Mouse (Mus musculus): ENCODE results near the gene Sectm1b. TPM values are rescaled to one million over a fixed set of nuclear protein-coding genes. Genes with fewer than 3 reads are reported as not detected.
"Not testable (repeated sequence)": the region's sequence is repeated elsewhere in the genome, so short reads cannot be mapped to it uniquely, and the experiment has no call there.

Gene Sectm1b
- polyA plus RNA-seq, 1 experiment from 2014 or later, result 1.5 TPM

GRCm38 (mm10) chr11:121082857-121083500 is 19.6 kb upstream of the Sectm1b start:
- no peaks in the 10 kb centered on the region for H3K27me3 ChIP-seq (replicated peaks; ENCODE audit: control insufficient read depth, insufficient read depth, low read length)
- no peak overlapping the region for H3K4me3 ChIP-seq (ENCODE audit: low read depth, low read length)
- H3K9me3 ChIP-seq (ENCODE audit: control insufficient read depth, low read length), result no peaks in the 10 kb centered on the region
- no peaks in the 10 kb centered on the region for H3K36me3 ChIP-seq (ENCODE audit: control insufficient read depth, insufficient read depth, low read length)
- WGBS, result 58% methylated on average over 6 of the region's 6 CpGs
- H3K4me1 ChIP-seq (replicated peaks; ENCODE audit: control insufficient read depth, insufficient read depth, low read length), result no peaks in the 10 kb centered on the region
- H3K9ac ChIP-seq (ENCODE audit: low read length), result no peak overlapping the region
- no peak overlapping the region for H3K27ac ChIP-seq (ENCODE audit: low read depth)
- DNase-seq (ENCODE audit: low spot score) (no peak), ATAC-seq (replicated peaks; ENCODE audit: low FRiP score, low TSS enrichment, low read depth) (no peak)
- H3K4me2 ChIP-seq (ENCODE audit: low read length), result no peak overlapping the region

DNA sequence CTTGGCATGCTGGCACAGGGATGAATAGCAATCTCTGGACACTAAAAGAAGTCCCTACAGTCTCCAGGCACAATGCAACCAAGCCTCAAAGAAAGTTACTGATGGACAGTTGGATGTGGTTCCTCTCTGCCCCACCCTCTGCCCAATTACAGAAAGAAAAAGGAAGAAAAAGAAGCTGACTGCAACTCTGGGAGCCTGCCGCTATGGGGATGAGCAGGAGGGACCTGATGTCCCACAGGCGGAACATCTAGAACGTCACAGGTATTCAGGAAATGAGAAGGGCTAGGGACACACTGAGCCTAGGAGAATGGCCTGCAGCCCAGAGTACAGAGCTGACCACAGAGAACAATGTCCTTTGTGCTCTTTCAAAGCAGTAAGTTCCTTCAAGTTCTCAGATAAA is 18.9 kb upstream of the Sectm1b start:
- no peaks in the 10 kb centered on the region for H3K27me3 ChIP-seq (replicated peaks; ENCODE audit: control insufficient read depth, insufficient read depth, low read length)
- no peak overlapping the region for H3K4me3 ChIP-seq (ENCODE audit: low read depth, low read length)
- H3K9me3 ChIP-seq (ENCODE audit: control insufficient read depth, low read length), result no peaks in the 10 kb centered on the region
- H3K27ac ChIP-seq (ENCODE audit: low read depth), result no peak overlapping the region
- no peaks in the 10 kb centered on the region for H3K4me1 ChIP-seq (replicated peaks; ENCODE audit: control insufficient read depth, insufficient read depth, low read length)
- ATAC-seq (replicated peaks; ENCODE audit: low FRiP score, low TSS enrichment, low read depth) (no peak), DNase-seq (ENCODE audit: low spot score) (no peak)
- H3K36me3 ChIP-seq (ENCODE audit: control insufficient read depth, insufficient read depth, low read length), result no peaks in the 10 kb centered on the region
- no peak overlapping the region for H3K4me2 ChIP-seq (ENCODE audit: low read length)
- WGBS, result 87% methylated on average over 3 of the region's 3 CpGs
- H3K9ac ChIP-seq (ENCODE audit: low read length), result no peak overlapping the region

DNA sequence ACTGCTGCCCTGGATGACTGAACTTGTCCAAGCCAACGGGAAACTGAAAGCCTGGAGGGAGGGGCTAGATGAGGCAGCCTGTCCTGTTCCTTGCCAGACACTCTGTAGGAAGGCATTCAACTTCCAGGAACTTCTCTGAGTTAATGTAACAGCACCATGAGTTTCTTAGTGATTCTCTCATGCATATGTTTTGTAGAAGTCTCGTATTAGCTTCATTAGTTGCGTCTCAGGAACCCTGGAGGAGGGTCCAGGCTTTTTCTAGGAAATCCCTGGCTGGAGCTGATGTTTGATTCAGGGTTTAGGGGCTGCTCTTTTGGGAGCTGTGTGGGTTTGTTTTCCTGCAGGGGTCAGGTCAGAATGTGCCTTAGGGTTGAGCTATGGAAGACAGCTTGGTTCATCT is 17.8 kb upstream of the Sectm1b start, which contains the start of gene Sectm1a:
Gene Sectm1a, minus strand, starts transcription at position 101 of the 400 bp plus-strand sequence.
- Histone ChIP-seq H3K4me1 (replicated peaks; ENCODE audit: control insufficient read depth, insufficient read depth, low read length) (no peaks in the 10 kb centered on the region), H3K4me3 (ENCODE audit: low read depth, low read length) (no peak within 1 kb of the TSS), H3K27me3 (replicated peaks; ENCODE audit: control insufficient read depth, insufficient read depth, low read length) (no peaks in the 10 kb centered on the region), H3K27ac (ENCODE audit: low read depth) (no peak within 1 kb of the TSS), H3K9me3 (ENCODE audit: control insufficient read depth, low read length) (no peaks in the 10 kb centered on the region), H3K9ac (ENCODE audit: low read length) (no peak within 1 kb of the TSS), H3K36me3 (ENCODE audit: control insufficient read depth, insufficient read depth, low read length) (no peaks in the 10 kb centered on the region), H3K4me2 (ENCODE audit: low read length) (no peak within 1 kb of the TSS)
- DNase-seq (ENCODE audit: low spot score) (no peak), ATAC-seq (replicated peaks; ENCODE audit: low FRiP score, low TSS enrichment, low read depth) (no peak)
- WGBS, result 56% methylated on average over 3 of the region's 3 CpGs

- Histone ChIP-seq H3K9me3 (ENCODE audit: control insufficient read depth, low read length) (no peaks in the 10 kb centered on the region), H3K36me3 (ENCODE audit: control insufficient read depth, insufficient read depth, low read length) (no peaks in the 10 kb centered on the region), H3K27ac (ENCODE audit: low read depth) (no peak overlapping the region), H3K4me2 (ENCODE audit: low read length) (no peak overlapping the region), H3K4me1 (replicated peaks; ENCODE audit: control insufficient read depth, insufficient read depth, low read length) (no peaks in the 10 kb centered on the region), H3K27me3 (replicated peaks; ENCODE audit: control insufficient read depth, insufficient read depth, low read length) (no peaks in the 10 kb centered on the region), H3K4me3 (ENCODE audit: low read depth, low read length) (no peak overlapping the region), H3K9ac (ENCODE audit: low read length) (no peak overlapping the region)
- WGBS, result 94% methylated on average over 8 of the region's 8 CpGs
- ATAC-seq (replicated peaks; ENCODE audit: low FRiP score, low TSS enrichment, low read depth), result no peak
- DNase-seq (ENCODE audit: low spot score), result no peak
These were observed 17.0 kb upstream of the Sectm1b start for GRCm38 (mm10) chr11:121080330-121080729.

DNA sequence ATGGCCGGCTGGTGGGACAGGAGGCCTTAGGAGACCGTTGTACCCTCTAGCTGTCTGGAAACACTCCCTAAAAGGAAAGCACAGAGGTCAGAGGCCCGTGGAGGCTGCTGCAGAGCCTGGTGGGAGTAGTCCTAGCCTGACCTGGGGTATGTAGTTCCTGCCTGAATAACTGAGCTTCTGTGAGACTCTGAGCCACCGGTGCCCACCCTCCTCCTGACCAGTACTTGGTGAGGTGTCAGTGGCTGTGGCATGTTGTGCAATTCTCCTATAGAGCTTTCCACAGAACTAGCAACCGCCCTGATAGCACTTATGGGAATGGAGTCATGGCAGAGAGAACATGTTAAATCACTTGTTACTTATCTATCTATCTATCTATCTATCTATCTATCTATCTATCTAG is 12.3 kb upstream of the Sectm1b start:
- H3K4me3 ChIP-seq (ENCODE audit: low read depth, low read length), result no peak overlapping the region
- no peaks in the 10 kb centered on the region for H3K9me3 ChIP-seq (ENCODE audit: control insufficient read depth, low read length)
- no peak overlapping the region for H3K9ac ChIP-seq (ENCODE audit: low read length)
- no peak overlapping the region for H3K4me2 ChIP-seq (ENCODE audit: low read length)
- no peaks in the 10 kb centered on the region for H3K36me3 ChIP-seq (ENCODE audit: control insufficient read depth, insufficient read depth, low read length)
- DNase-seq (ENCODE audit: low spot score) (no peak), ATAC-seq (replicated peaks; ENCODE audit: low FRiP score, low TSS enrichment, low read depth) (no peak)
- H3K27ac ChIP-seq (ENCODE audit: low read depth), result no peak overlapping the region
- no peaks in the 10 kb centered on the region for H3K27me3 ChIP-seq (replicated peaks; ENCODE audit: control insufficient read depth, insufficient read depth, low read length)
- 60% methylated on average over 5 of the region's 5 CpGs for whole genome bisulfite sequencing
- H3K4me1 ChIP-seq (replicated peaks; ENCODE audit: control insufficient read depth, insufficient read depth, low read length), result no peaks in the 10 kb centered on the region

GRCm38 (mm10) chr11:121069662-121070061 is 6.3 kb upstream of the Sectm1b start:
- not testable (repeated sequence) for H3K36me3 ChIP-seq (ENCODE audit: control insufficient read depth, insufficient read depth, low read length); DNase-seq (ENCODE audit: low spot score); H3K9ac ChIP-seq (ENCODE audit: low read length); H3K27ac ChIP-seq (ENCODE audit: low read depth); H3K4me1 ChIP-seq (replicated peaks; ENCODE audit: control insufficient read depth, insufficient read depth, low read length); H3K4me3 ChIP-seq (ENCODE audit: low read depth, low read length); H3K9me3 ChIP-seq (ENCODE audit: control insufficient read depth, low read length); ATAC-seq (replicated peaks; ENCODE audit: low FRiP score, low TSS enrichment, low read depth); H3K27me3 ChIP-seq (replicated peaks; ENCODE audit: control insufficient read depth, insufficient read depth, low read length); H3K4me2 ChIP-seq (ENCODE audit: low read length)
- WGBS, result 88% methylated on average over 11 of the region's 16 CpGs

GRCm38 (mm10) chr11:121067895-121068294 is 4.5 kb upstream of the Sectm1b start:
- Histone ChIP-seq H3K27me3 (replicated peaks; ENCODE audit: control insufficient read depth, insufficient read depth, low read length) (no peaks in the 10 kb centered on the region), H3K9me3 (ENCODE audit: control insufficient read depth, low read length) (no peaks in the 10 kb centered on the region), H3K4me2 (ENCODE audit: low read length) (no peak overlapping the region), H3K4me1 (replicated peaks; ENCODE audit: control insufficient read depth, insufficient read depth, low read length) (no peaks in the 10 kb centered on the region), H3K36me3 (ENCODE audit: control insufficient read depth, insufficient read depth, low read length) (no peaks in the 10 kb centered on the region), H3K9ac (ENCODE audit: low read length) (no peak overlapping the region), H3K27ac (ENCODE audit: low read depth) (no peak overlapping the region), H3K4me3 (ENCODE audit: low read depth, low read length) (no peak overlapping the region)
- DNase-seq (ENCODE audit: low spot score) (no peak), ATAC-seq (replicated peaks; ENCODE audit: low FRiP score, low TSS enrichment, low read depth) (no peak)
- 96% methylated on average over 2 of the region's 2 CpGs for WGBS

DNA sequence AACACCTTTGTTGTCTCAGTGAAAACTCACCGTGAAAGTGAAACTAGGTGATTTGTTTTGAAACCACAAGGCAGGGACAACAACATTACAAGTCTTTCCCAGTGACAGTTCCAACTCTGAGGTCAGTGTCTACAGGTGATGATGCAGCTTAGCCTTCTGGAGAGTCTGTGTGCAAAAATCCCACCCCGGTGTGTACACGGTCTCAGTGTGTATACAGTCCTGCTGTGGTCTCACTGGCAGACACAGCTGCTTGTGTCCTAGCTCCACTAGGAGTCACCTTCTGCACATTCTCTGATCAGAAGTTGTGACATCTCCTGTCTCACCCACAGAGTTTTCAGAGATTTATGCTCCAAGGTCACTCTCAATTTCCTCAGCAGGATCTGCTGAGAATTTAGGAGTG is 828 bp upstream of the Sectm1b start:
- Histone ChIP-seq H3K9me3 (ENCODE audit: control insufficient read depth, low read length) (no peaks in the 10 kb centered on the region), H3K9ac (ENCODE audit: low read length) (no peak overlapping the region), H3K36me3 (ENCODE audit: control insufficient read depth, insufficient read depth, low read length) (no peaks in the 10 kb centered on the region), H3K4me1 (replicated peaks; ENCODE audit: control insufficient read depth, insufficient read depth, low read length) (peaks cover 10% of the 10 kb centered on the region; the same call in 1 of the 2 replicates), H3K4me2 (ENCODE audit: low read length) (no peak overlapping the region), H3K4me3 (ENCODE audit: low read depth, low read length) (no peak overlapping the region), H3K27ac (ENCODE audit: low read depth) (no peak overlapping the region), H3K27me3 (replicated peaks; ENCODE audit: control insufficient read depth, insufficient read depth, low read length) (no peaks in the 10 kb centered on the region)
- WGBS, result 75% methylated on average over 3 of the region's 3 CpGs
- no peak for DNase-seq (ENCODE audit: low spot score)
- no peak for ATAC-seq (replicated peaks; ENCODE audit: low FRiP score, low TSS enrichment, low read depth)

GRCm38 (mm10) chr11:121061615-121062014 is 1.8 kb downstream of the Sectm1b start:
- peak overlapping the region; percentile 11; the same call in 1 of the 2 replicates for H3K27ac ChIP-seq (ENCODE audit: low read depth)

More at GRCm38 (mm10) chr11:121061615-121062014, 1.8 kb downstream of the Sectm1b start:
- H3K4me2 ChIP-seq (ENCODE audit: low read length), result no peak overlapping the region
- ATAC-seq (replicated peaks; ENCODE audit: low FRiP score, low TSS enrichment, low read depth), result no peak
- H3K36me3 ChIP-seq (ENCODE audit: control insufficient read depth, insufficient read depth, low read length), result no peaks in the 10 kb centered on the region
- H3K9me3 ChIP-seq (ENCODE audit: control insufficient read depth, low read length), result no peaks in the 10 kb centered on the region
- no peak overlapping the region for H3K9ac ChIP-seq (ENCODE audit: low read length)
- WGBS, result 50% methylated on average over 8 of the region's 8 CpGs
- H3K4me3 ChIP-seq (ENCODE audit: low read depth, low read length), result no peak overlapping the region
- DNase-seq (ENCODE audit: low spot score), result no peak
- peaks cover 10% of the 10 kb centered on the region; the same call in 1 of the 2 replicates for H3K4me1 ChIP-seq (replicated peaks; ENCODE audit: control insufficient read depth, insufficient read depth, low read length)
- H3K27me3 ChIP-seq (replicated peaks; ENCODE audit: control insufficient read depth, insufficient read depth, low read length), result no peaks in the 10 kb centered on the region

Data from intestine, embryonic 14.5 days (tissue).